Mouse (Mus musculus) megakaryocyte, embryonic 14.5 days (primary cell): ENCODE results near the gene Csmd2.

Experiments
- FLI1 ChIP-seq: IDR thresholded peaks from 2 replicates; pipeline ENCODE4 v1.6.1; 2012; ENCODE audit warnings: low read length, inconsistent platforms, mixed read lengths
- GATA1 ChIP-seq: IDR thresholded peaks from 3 replicates; pipeline ENCODE4 v1.6.1; 2012; ENCODE audit warnings: mixed read lengths, low read length, inconsistent platforms, borderline replicate concordance

DNA sequence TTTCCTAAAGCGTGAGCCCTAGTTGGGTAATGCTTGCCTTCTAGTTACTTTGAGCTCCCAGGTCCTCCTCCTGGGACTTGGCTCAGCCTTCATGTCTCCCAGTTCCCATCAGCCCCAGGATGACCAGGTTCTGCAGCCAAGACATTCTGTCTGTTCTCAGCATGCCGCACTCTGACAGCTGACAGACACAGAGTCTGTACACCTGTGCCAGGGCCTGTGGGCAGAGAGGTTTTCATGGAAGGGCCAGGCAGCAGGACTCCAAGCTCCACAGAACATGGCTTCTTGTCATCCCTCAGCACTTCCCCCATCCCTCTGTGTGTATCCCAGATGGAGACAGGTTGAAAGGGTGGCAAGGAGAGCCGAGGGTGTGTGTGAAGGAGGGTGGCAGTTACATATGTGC lies 154.6 kb downstream of the Csmd2 start:
- TF ChIP-seq GATA1 (no peak), FLI1 (no peak)
